Mouse (Mus musculus) adrenal gland, postnatal 10 days (tissue): Measurements from ENCODE around the gene Prnd. TPM values are rescaled to one million over a fixed set of nuclear protein-coding genes. Genes with fewer than 3 reads are reported as not detected.

Experiments
- DNase-seq: peaks from one replicate; pipeline ENCODE4 v3.0.0; 2021; ENCODE audit warnings: mixed read lengths
- total RNA-seq, 2 experiments: library from RNA; stranded (reverse); gene quantifications; 2 replicates each; pipeline ENCODE4 v1.2.3; 2021

Gene Prnd
- total RNA-seq, 2 experiments from 2014 or later: 6.3 to 15.8 TPM

DNA sequence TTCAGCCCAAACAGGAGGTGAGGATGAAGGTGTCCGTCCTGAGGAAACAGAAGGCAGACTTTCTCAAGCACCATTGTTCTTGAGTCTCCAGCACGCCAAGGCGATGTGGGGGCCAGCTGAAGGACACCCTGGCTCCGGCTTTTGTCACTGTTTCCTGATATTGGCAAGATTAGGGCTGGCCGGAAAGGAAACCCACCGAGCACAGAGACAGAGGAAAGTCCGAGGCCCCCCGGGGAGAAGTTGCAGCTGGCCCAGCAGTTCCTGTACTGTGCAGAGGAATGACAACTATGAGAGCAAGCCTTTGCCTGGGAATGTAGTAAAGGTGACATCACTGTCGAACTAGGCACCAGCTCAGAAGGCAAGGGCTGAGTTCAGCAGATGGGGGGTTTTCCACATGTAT, 30.2 kb downstream of the Prnd start:
- DNase-seq: peak; percentile 28

GRCm38 (mm10) chr2:131982546-131983196, 32.0 kb downstream of the Prnd start:
- DNase-seq: peak; percentile 75

GRCm38 (mm10) chr2:131987950-131988349, 37.3 kb downstream of the Prnd start:
- no peak for DNase-seq

GRCm38 (mm10) chr2:131988550-131988949, 37.9 kb downstream of the Prnd start:
- DNase-seq: no peak

DNA sequence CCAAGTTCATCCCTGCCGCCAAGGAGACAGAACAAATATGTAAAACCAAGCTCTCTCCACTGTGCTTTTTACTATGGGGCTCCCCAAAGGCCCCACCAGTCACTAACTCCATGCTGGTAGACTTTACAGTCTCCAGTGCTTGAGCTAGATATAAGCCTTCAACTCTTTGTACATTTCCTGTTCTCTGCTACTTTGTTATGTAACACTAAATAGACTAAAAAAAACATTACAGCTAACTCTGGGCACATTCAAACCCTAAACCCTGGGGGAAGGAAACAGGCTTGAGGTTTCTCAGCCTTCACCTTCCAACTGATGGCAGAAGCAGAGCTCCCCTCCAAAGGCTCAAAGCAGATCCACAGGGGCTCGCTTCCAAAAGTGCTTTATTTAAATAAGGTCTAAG, 41.8 kb downstream of the Prnd start:
- no peak for DNase-seq

GRCm38 (mm10) chr2:131993151-131993550, 42.5 kb downstream of the Prnd start:
- no peak for DNase-seq

DNA sequence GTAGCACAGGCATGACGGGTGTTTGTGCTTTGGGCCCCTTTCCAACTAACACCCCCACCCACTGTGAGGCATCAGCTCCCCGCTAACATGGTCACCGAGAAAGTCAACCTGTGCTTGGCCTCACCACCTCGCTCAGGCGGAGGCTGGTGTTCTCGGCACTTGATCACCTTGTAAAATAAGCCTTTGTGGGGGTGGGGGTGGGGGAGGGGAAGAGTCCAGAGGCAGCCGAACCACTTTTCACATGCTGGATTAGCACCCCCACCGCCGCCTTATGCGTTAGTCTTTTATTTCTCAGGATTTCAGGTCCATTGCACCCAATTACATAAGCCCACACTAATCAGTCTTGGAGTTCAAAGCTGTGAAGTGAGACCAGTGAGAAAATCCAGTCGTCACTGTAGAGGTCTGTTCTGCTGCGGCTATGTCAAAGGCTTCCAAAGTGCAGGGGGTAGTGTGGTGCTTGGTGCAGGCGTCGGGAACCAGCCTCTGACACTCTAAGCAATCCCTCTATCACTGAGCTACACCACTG, 43.0 kb downstream of the Prnd start:
- no peak for DNase-seq

- no peak for DNase-seq
These were observed 44.3 kb downstream of the Prnd start for GRCm38 (mm10) chr2:131994971-131995370.

DNA sequence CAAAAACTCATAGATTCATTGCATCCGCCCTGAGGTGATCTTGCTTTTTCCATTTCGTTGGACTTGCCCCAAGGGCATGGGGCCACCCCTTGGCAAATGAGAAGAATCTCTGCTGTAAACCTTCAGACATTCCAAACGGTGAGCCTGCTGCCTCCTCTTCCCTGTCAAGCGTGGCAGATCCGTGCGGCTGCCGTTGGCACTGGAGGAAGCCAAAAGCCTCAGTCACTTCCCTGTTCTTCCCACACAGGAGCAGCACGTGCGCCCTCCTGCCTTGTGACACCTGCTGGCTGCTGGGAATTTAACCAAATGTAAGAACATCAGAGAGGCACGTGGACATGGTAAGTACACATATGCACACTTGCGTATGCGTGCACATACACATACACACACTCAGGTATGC, 45.1 kb downstream of the Prnd start:
- no peak for DNase-seq

GRCm38 (mm10) chr2:131996369-131996768, 45.7 kb downstream of the Prnd start:
- no peak for DNase-seq

DNA sequence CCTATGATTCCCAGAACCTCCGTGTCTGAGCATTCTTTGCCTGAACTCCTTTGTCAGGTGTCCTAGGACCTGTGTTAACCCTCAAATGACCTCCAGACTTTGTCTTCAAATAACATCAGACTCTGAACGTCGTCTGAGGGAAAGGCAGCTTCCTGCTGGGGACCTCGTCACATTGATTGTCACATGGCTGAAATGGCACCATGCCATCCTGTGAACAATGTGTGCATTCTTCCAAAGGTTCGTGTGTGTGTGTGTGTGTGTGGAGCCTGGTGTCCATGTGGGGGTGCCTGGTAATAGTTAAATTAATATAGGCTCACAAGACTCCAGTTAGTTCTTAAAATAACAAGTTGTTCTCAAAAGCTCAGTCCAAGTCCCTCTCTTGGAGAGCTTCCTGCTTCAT, 46.7 kb downstream of the Prnd start:
- DNase-seq: no peak

- DNase-seq: no peak
These were observed 51.2 kb downstream of the Prnd start for GRCm38 (mm10) chr2:132001696-132002334.

DNA sequence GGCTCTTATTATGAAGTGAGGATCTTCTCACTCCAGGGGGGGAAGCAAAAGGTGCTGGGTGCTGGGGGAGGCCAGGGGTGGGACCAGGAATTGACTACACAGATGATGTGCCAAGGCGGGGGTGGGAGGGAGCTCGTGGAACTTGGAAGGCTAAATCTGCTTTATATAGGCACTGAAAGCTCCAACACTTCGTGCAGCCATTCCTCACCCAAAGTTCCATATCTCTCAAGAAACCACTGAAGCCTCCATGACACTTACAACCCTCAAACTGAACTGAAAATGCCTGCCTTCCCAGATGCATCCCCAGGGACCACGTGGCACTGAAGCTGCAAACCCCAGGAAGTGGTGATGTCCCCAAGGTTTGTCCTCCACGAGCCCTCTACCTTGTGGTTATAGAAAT, 53.3 kb downstream of the Prnd start:
- no peak for DNase-seq

- DNase-seq: no peak
These were observed 54.0 kb downstream of the Prnd start for GRCm38 (mm10) chr2:132004495-132005136.

- DNase-seq: no peak
These were observed 54.8 kb downstream of the Prnd start for GRCm38 (mm10) chr2:132005445-132005844.

Other genes with a start within 250 kb of the Prnd start
- not detected for gene Erv3, start 91.1 kb upstream of the Prnd start, total RNA-seq
- gene Prnp, start 40.9 kb upstream of the Prnd start, total RNA-seq: 10 to 100 TPM; 75.0 to 75.3 TPM
- gene Prn, start 40.9 kb upstream of the Prnd start, total RNA-seq: not detected
- 10 to 100 TPM; 14.6 to 15.1 TPM for gene Rassf2, start 79.4 kb downstream of the Prnd start, total RNA-seq
- gene Slc23a2, start 194.2 kb downstream of the Prnd start, total RNA-seq: 10 to 100 TPM; 36.6 to 66.0 TPM